Mouse (Mus musculus) limb, embryonic 13.5 days (tissue): ENCODE measurements at regions not wholly inside any gene's neighbourhood (a gene's known extent, or its start where the extent isn't known, plus 50 kb on each side); places are given as distances from the start of the nearest gene placed in this dataset.

Source experiments
- ATAC-seq: fragments of 200-750 bp; cut with Nextera tagmentation; 2 replicates; pipeline ENCODE4 v1.8.0; 2017; ENCODE audit warnings: low read depth, moderate number of reproducible peaks, moderate TSS enrichment; ENCODE audit not compliant: low FRiP score
- H3K27ac ChIP-seq: fragments of 300-500 bp; sonication (generic); 2 replicates; pipeline ENCODE4 v1.5.1; 2015; ENCODE audit warnings: inconsistent platforms, mild to moderate bottlenecking, moderate library complexity
- H3K27me3 ChIP-seq: fragments of 300-500 bp; sonication (generic); 2 replicates; pipeline ENCODE4 v1.6.1; 2015; ENCODE audit warnings: mild to moderate bottlenecking, inconsistent platforms
- H3K36me3 ChIP-seq: fragments of 300-500 bp; sonication (generic); 2 replicates; pipeline ENCODE4 v1.6.1; 2015; ENCODE audit warnings: inconsistent platforms, mild to moderate bottlenecking, moderate library complexity
- H3K4me1 ChIP-seq: fragments of 300-500 bp; sonication (generic); 2 replicates; pipeline ENCODE4 v1.6.1; 2015; ENCODE audit warnings: inconsistent platforms
- H3K4me2 ChIP-seq: fragments of 300-500 bp; sonication (generic); replicated peaks from 2 replicates; pipeline ENCODE4 v1.6.1; 2015; ENCODE audit warnings: inconsistent platforms, mild to moderate bottlenecking, moderate library complexity
- H3K4me3 ChIP-seq: fragments of 300-500 bp; sonication (generic); 2 replicates; pipeline ENCODE4 v1.5.1; 2015; ENCODE audit warnings: moderate library complexity, mild to moderate bottlenecking, inconsistent platforms
- H3K9ac ChIP-seq: fragments of 300-500 bp; sonication (generic); 2 replicates; pipeline ENCODE4 v1.6.1; 2015; ENCODE audit warnings: mild to moderate bottlenecking, inconsistent platforms
- H3K9me3 ChIP-seq: fragments of 300-500 bp; sonication (generic); 2 replicates; pipeline ENCODE4 v1.6.1; 2016; ENCODE audit warnings: inconsistent platforms
- WGBS: fragments of 180-500 bp; shearing (Covaris S2); methylation state at CpG from one replicate; pipeline ENCODE4 v1.1.7; 2015; 5-methylcytosine and 5-hydroxymethylcytosine counted together

DNA sequence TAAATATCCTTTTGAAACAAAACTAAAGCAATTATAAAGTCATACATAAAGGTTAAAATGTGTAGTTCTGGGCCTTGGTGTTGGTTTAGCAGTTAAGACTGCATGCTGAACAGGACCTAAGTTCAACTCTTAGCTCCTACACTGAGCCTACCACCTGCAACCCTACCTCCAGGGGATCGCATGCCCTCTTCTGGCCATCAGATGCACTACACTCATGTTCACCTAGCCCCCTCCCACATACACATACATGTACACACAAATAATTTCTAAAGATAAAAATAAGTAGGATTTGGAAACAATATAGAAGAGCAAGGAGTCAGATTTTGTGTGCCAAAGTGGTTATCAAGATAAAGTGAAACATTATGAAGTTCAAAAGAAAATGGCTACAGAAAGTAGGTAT is 576.2 kb upstream of the Arpp21 start:
- no peaks in the 10 kb centered on the region for H3K4me1 ChIP-seq
- ATAC-seq, result no peak
- WGBS, result 41% methylated on average over 1 of the region's 1 CpGs

DNA sequence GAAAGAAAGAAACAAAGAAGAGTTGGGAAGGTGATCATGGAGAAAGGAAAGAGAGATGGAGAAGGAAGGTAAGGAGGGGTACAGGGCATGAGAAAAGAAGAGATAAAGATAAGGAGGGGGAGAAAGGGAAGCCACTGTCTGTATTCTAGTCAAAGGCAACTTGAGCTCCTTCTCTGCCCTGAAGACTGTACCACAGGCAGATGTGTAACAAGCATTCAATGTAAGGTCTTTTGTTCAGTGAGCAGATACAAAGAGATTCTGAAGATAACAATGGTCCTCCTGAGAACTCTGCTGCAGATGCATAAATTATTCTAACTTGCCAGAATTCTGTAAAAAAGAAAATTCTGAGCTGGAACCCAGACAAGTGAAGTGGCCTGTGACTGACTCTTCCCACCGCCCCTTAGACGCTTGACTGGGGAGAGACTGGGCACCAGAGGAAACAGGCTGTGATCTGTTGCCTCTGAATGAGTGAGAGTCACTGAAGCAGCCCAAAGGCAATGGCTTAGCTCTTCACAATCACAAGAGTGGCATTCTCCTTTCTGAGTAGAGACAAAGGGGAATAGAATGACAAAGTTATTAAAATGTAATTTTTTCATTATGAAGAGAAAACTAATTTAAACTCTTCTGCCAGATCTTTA is 564.0 kb upstream of the Arpp21 start:
- no peak for ATAC-seq
- 85% methylated on average over 2 of the region's 2 CpGs for WGBS
- Histone ChIP-seq H3K9me3 (no peaks in the 10 kb centered on the region), H3K36me3 (no peaks in the 10 kb centered on the region), H3K4me1 (no peaks in the 10 kb centered on the region), H3K27me3 (no peaks in the 10 kb centered on the region), H3K27ac (no peak overlapping the region), H3K4me3 (no peak overlapping the region), H3K9ac (no peak overlapping the region), H3K4me2 (no peak overlapping the region)

More for the DNA sequence above, 576.2 kb upstream of the Arpp21 start:
- H3K9me3 ChIP-seq, result no peaks in the 10 kb centered on the region
- H3K4me2 ChIP-seq, result no peak overlapping the region
- H3K36me3 ChIP-seq, result no peaks in the 10 kb centered on the region
- no peak overlapping the region for H3K9ac ChIP-seq
- H3K27me3 ChIP-seq, result no peaks in the 10 kb centered on the region
- H3K4me3 ChIP-seq, result no peak overlapping the region
- H3K27ac ChIP-seq, result no peak overlapping the region

DNA sequence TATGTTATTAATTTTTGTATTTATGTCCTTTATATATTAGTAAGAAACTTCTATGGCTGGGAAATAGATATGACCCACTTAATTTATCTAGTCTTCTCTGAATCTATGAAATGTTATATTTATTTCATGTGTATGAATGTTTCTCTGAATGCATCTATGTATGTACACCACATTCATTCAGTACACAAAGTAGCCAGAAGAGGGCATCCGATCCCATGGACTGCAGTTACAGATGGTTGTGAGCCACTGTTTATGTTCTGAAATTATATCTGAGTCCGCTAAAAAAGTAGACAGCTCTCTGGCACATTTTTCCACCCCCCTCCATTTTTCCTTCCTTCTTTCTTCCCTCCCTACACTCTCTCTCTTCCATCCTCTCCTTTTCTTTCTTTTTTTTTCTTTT is 557.8 kb upstream of the Arpp21 start:
- ATAC-seq, result no peak
- H3K27me3 ChIP-seq, result no peaks in the 10 kb centered on the region
- H3K36me3 ChIP-seq, result no peaks in the 10 kb centered on the region
- no peak overlapping the region for H3K4me3 ChIP-seq
- H3K9ac ChIP-seq, result no peak overlapping the region
- WGBS, result 63% methylated on average over 2 of the region's 2 CpGs
- H3K4me2 ChIP-seq, result no peak overlapping the region
- no peaks in the 10 kb centered on the region for H3K4me1 ChIP-seq
- no peaks in the 10 kb centered on the region for H3K9me3 ChIP-seq
- no peak overlapping the region for H3K27ac ChIP-seq

DNA sequence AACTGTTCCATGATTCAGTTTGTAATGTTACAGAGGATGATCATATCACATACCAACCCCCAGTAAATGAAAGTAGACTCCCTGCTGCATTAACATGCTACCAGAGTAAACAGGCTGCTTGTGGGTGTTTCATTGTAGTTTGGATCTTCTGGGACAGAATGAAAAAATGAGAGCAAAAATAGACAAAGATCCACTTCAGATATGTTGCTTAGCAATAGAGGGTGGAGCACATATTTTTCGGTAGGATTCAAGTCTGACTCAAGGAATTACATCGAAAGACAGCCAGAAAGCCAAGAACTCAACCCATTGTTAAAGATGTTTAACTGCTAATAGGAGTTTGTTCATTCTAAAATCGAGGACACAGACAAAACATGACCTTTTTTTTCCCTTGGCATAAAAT is 536.2 kb upstream of the Arpp21 start:
- 80% methylated on average over 3 of the region's 3 CpGs for WGBS
- Histone ChIP-seq H3K36me3 (no peaks in the 10 kb centered on the region), H3K4me2 (no peak overlapping the region), H3K4me3 (no peak overlapping the region), H3K27ac (no peak overlapping the region), H3K9me3 (no peaks in the 10 kb centered on the region), H3K4me1 (no peaks in the 10 kb centered on the region), H3K27me3 (no peaks in the 10 kb centered on the region), H3K9ac (no peak overlapping the region)
- no peak for ATAC-seq

DNA sequence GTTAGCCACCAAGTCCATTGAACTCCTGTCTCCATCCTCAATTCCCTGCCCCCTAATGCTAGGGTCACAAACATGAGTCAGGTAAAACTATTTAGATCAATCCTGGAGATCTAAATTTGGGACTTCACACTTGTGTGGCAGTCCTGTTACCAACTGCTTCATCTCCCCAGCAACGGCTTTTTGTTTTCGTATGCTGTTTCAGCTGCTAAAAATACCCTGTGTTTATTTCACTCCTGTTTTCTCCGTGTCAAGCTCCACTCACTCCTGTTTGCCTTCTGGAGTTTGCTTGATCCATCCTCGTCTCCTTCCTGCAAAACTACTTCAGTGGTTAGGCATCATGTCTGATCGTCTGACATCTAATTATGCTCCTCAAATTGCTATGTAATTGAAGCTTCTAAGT is 508.9 kb upstream of the Arpp21 start:
- no peaks in the 10 kb centered on the region for H3K27me3 ChIP-seq
- H3K9me3 ChIP-seq, result no peaks in the 10 kb centered on the region
- no peaks in the 10 kb centered on the region for H3K4me1 ChIP-seq
- H3K27ac ChIP-seq, result no peak overlapping the region
- 62% methylated on average over 5 of the region's 5 CpGs for WGBS
- H3K36me3 ChIP-seq, result no peaks in the 10 kb centered on the region
- no peak overlapping the region for H3K4me2 ChIP-seq
- H3K9ac ChIP-seq, result no peak overlapping the region
- H3K4me3 ChIP-seq, result no peak overlapping the region
- no peak for ATAC-seq

DNA sequence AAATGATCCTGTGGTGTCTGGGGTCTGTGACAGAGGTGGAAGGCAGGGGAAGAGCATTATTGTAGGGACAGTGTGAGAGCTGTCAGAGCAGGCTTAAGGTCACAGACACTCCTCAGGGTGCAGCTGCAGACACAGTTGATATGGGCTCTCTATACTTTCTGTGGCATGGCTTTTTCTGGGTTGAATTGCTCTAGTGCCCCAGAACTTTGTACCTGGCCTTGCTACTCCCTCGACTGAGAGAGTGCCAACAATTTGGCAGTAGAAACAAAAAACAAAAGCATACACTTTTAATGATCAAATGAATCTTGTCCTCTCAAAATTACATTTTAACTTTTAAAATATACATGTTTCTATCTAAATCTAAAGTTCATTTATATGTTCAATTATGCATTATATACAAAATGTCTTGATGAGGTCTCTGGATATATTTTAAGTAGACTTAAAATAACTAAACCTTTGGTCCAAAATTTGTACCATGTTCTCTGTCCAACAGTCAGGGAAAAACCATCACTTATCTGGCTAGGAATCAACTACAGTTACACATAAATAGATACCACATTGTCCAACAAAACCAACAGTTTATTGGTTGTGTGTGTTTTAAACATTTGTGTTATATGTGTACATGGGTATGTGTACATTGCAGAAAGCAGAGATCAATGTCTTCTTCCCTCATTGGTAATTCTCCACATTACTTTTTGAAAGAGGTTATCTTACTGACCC is 508.3 kb upstream of the Arpp21 start:
- no peaks in the 10 kb centered on the region for H3K4me1 ChIP-seq
- H3K27ac ChIP-seq, result no peak overlapping the region
- H3K9ac ChIP-seq, result no peak overlapping the region
- ATAC-seq, result no peak
- H3K4me3 ChIP-seq, result no peak overlapping the region
- H3K4me2 ChIP-seq, result no peak overlapping the region
- no peaks in the 10 kb centered on the region for H3K9me3 ChIP-seq
- no peaks in the 10 kb centered on the region for H3K36me3 ChIP-seq
- no peaks in the 10 kb centered on the region for H3K27me3 ChIP-seq
- 70% methylated on average over 1 of the region's 1 CpGs for WGBS

DNA sequence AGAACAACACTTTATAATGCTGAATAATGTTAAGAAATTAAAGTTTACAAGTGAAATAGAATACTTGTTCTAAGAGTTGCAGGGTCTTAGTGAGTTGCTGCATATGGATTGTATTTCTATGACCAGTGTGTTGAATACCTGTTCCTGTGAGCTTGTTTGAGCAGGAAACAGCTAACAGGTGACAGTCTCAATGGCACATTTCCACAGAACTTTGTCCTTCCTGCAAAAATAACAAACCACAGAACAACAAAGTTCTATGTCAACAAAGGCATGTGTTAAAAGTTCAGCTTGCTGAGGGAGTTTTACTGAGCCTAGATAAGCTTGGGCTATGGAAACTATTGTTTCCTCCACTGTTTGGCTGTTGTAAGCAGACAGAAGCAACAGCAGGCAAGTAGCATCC is 500.0 kb upstream of the Arpp21 start:
- Histone ChIP-seq H3K9ac (no peak overlapping the region), H3K27me3 (no peaks in the 10 kb centered on the region)
- ATAC-seq, result no peak

DNA sequence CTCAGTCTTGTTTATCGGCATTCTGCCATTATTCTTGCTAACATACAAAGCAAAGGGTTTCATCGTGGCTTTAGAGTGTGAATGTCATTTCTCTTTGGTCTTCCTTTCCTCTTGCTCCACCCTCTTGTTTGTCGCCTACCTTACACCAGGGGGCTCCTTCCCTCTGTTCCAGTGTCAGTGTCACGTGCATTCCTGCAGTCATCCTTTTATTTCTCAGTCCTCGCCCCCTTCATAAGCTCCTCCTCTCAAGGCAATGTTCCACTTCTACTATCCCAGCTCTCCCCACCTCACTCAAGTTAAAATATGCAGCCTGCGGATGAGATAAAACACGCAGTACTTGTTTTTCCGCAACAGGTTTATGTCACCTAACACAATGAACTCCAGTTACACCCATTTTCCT is 489.8 kb upstream of the Arpp21 start:
- no peaks in the 10 kb centered on the region for H3K4me1 ChIP-seq
- H3K4me2 ChIP-seq, result no peak overlapping the region
- H3K4me3 ChIP-seq, result no peak overlapping the region
- no peaks in the 10 kb centered on the region for H3K27me3 ChIP-seq
- 44% methylated on average over 8 of the region's 8 CpGs for WGBS
- H3K27ac ChIP-seq, result no peak overlapping the region
- ATAC-seq, result no peak
- H3K9me3 ChIP-seq, result no peaks in the 10 kb centered on the region
- no peaks in the 10 kb centered on the region for H3K36me3 ChIP-seq
- no peak overlapping the region for H3K9ac ChIP-seq

More for the DNA sequence above, 500.0 kb upstream of the Arpp21 start:
- Histone ChIP-seq H3K4me3 (no peak overlapping the region), H3K4me1 (no peaks in the 10 kb centered on the region), H3K4me2 (no peak overlapping the region), H3K9me3 (no peaks in the 10 kb centered on the region), H3K36me3 (no peaks in the 10 kb centered on the region), H3K27ac (no peak overlapping the region)

DNA sequence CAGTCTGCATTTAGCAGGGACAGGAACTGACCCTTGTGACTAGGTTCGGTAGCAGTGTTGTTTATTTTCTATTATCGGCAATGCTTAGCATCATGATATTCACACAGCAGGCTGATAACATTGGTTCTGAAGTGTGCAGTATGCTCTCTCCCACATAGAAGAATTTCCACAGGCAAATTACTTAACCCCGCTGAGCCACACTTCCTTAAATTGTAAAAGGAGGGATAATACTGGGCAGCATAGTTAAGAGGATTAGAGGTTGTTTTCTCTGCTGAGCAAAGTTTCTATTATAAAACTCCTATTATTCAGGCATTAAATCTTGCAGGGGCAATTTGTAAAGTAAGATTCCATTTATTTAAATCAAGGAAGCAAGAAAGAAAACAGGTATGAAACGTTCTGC is 489.4 kb upstream of the Arpp21 start:
- Histone ChIP-seq H3K9ac (no peak overlapping the region), H3K4me1 (no peaks in the 10 kb centered on the region), H3K27ac (no peak overlapping the region), H3K27me3 (no peaks in the 10 kb centered on the region), H3K36me3 (no peaks in the 10 kb centered on the region), H3K9me3 (no peaks in the 10 kb centered on the region), H3K4me3 (no peak overlapping the region), H3K4me2 (no peak overlapping the region)
- ATAC-seq, result no peak
- WGBS, result 53% methylated on average over 4 of the region's 4 CpGs

DNA sequence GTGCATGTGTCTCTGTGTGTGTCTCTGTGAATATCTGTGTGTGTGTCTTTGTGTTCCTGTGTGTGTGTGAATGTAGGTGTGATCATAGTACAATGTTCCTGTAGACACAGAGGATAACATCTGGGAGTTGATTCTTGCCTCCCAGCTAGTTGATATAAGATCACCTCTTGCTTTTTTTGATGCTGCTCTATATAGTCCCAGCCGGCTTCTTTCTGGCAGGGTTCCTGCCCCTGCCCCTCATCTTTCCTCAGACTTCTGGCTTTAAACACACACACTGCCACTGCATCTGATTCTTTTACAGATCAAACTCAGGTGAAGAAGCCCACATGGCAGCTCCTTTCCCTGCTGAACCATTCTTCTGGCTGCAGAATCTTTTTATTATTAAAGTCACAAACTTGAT is 487.6 kb upstream of the Arpp21 start:
- H3K27ac ChIP-seq, result no peak overlapping the region
- H3K4me3 ChIP-seq, result no peak overlapping the region
- H3K4me2 ChIP-seq, result no peak overlapping the region
- no peak overlapping the region for H3K9ac ChIP-seq
- WGBS, result 57% methylated on average over 1 of the region's 1 CpGs
- no peak for ATAC-seq
- no peaks in the 10 kb centered on the region for H3K36me3 ChIP-seq
- H3K9me3 ChIP-seq, result no peaks in the 10 kb centered on the region
- H3K27me3 ChIP-seq, result no peaks in the 10 kb centered on the region
- no peaks in the 10 kb centered on the region for H3K4me1 ChIP-seq

DNA sequence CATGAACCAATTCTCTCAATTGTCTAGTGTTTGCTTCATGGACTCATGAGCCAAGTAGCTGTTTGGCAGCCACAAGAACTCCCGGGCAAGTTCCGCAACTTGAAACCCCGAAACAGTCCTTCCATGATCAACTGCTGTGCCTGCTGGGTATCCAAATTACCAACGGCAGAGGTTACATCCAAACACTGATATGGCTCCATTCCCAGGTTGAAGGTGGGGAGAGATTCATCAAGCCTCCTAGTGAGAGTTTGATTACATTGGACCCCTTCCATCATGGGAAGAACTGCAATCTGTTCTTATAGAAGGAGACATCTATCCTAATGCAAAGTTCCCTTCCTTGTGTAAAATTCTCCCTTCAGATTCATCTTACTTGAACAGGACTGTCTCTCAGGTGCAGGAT is 486.8 kb upstream of the Arpp21 start:
- H3K4me2 ChIP-seq, result no peak overlapping the region
- H3K36me3 ChIP-seq, result no peaks in the 10 kb centered on the region
- no peak overlapping the region for H3K27ac ChIP-seq
- no peaks in the 10 kb centered on the region for H3K4me1 ChIP-seq
- WGBS, result 85% methylated on average over 4 of the region's 4 CpGs
- no peaks in the 10 kb centered on the region for H3K27me3 ChIP-seq
- no peak for ATAC-seq
- H3K9me3 ChIP-seq, result no peaks in the 10 kb centered on the region
- H3K4me3 ChIP-seq, result no peak overlapping the region
- H3K9ac ChIP-seq, result no peak overlapping the region

DNA sequence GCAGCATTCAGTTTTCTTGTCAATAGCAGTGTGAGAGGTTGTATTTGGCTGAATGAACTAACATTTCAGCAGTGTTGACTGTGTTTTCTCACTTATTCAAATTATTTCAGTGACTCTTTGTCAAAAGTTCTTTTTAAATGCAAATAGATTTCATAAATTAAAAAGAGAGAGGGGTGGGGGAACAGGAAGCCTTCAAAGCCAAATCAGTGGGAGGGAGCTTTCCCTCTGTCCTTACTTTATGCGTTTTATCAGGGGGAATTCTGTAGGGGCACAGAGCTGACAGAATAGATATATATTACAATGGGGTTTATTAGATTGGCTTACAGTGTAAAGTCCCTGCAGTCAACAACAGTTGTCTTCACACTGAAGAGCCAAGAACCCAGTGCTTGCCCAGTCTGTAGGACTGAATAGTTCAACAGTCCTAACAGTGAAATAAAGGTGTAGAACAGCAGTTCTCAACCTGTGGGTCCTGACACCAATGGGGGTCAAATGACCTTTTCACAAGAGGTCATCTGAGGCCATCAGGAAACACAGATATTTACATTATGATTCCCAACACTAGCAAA is 479.5 kb upstream of the Arpp21 start:
- Histone ChIP-seq H3K4me2 (no peak overlapping the region), H3K4me3 (no peak overlapping the region), H3K36me3 (no peaks in the 10 kb centered on the region), H3K27me3 (no peaks in the 10 kb centered on the region), H3K27ac (no peak overlapping the region), H3K9ac (no peak overlapping the region), H3K4me1 (no peaks in the 10 kb centered on the region), H3K9me3 (no peaks in the 10 kb centered on the region)
- 53% methylated on average over 1 of the region's 1 CpGs for WGBS
- no peak for ATAC-seq

DNA sequence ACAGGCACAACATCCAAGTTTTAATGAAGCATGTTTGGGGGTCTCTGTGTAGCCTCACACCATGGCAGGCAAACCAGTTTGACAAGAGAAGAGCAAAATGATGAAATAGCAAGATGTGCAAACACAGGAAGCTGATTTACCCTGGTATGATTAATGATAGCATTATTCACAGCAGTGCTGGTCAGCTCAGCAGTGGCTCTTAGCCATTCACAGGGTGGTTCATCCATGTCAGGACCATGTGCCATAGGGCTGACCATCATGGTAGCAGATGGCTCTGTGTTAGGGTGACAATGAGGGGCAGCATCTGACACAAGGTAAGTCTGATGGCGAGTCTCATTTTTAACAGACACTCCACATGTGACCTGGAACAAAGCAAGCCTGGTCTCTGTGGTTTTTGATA is 443.1 kb upstream of the Arpp21 start:
- Histone ChIP-seq H3K27me3 (no peaks in the 10 kb centered on the region), H3K4me3 (no peak overlapping the region), H3K9ac (no peak overlapping the region), H3K4me2 (no peak overlapping the region), H3K36me3 (no peaks in the 10 kb centered on the region), H3K9me3 (no peaks in the 10 kb centered on the region), H3K27ac (no peak overlapping the region), H3K4me1 (no peaks in the 10 kb centered on the region)
- 70% methylated on average over 1 of the region's 1 CpGs for WGBS
- ATAC-seq, result no peak
